Mouse (Mus musculus) lung, postnatal 10 days (tissue): ENCODE measurements around the gene Wwox.
A peak's percentile ranks its signal among the peaks of the same experiment; 100 is the strongest.
"Not testable (repeated sequence)": the region's sequence is repeated elsewhere in the genome, so short reads cannot be mapped to it uniquely, and the experiment has no call there.

ENCODE experiments used
- DNase-seq: peaks from one replicate; pipeline ENCODE4 v3.0.0; 2021

The Wwox gene

DNA sequence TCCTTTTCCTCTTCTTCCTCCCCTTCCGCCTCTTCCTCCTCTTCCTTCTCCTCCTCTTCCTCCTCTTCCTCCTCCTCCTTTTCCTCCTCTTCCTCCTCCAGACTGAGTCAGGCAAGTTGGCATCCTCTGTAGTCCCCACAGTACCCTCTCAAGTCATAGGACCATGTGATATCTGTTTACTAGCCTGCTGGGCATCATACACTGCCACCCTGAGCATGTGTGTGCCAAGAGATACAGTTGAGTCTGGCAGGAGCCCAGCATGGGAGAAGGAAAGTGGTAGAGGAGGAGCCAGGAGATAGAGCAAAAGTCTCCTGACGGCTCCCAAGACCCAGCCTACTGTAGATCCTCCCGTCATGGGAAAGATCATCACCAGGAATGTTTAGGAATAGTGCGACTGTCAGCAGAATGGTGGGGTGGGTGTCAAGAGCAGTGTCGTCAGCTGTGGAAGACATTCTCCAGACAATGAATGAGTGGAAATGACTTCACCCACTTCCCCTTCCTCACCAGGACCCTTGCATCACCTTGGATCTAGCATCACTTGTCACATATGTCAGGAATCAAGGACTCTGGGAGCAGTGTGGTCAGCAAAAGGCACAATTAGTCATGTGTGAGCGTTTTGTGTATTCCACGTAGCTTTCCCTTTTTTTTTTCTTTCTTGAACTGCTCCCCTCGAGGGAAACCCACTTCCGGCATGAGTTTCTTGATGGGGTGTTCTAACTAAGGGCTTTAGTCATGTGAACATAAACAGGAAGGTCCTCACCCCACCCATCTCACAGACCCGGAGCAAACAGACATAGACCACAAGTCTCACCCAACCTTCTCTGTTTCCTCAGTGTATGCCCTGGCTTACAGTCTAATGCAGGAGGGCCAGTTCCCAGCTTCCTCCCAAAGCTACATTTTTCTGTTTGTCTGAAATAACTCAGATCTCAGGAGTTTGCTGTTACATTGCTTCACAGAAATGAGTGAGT, 375.6 kb downstream of the Wwox start:
- peak; percentile 60 for DNase-seq

DNA sequence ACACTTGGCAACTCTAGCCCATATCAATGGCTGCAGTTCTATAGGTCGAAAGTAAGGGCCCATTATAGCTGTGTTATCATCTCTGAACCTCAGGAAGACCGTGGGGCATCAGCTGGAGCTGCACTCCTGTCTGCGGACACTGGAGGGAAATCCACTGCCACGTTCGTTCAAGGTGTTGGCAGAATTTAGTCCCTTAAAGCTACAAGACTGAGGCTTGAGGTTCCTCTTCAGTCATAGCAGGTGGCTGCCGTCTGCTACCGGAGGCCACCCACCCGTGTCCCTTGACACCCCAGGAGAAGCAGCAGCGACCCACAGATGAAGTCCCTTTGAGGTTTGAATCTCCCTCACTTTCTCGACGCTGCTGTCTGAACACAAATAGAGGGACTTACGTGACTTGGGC, 376.9 kb downstream of the Wwox start:
- DNase-seq: no peak

DNA sequence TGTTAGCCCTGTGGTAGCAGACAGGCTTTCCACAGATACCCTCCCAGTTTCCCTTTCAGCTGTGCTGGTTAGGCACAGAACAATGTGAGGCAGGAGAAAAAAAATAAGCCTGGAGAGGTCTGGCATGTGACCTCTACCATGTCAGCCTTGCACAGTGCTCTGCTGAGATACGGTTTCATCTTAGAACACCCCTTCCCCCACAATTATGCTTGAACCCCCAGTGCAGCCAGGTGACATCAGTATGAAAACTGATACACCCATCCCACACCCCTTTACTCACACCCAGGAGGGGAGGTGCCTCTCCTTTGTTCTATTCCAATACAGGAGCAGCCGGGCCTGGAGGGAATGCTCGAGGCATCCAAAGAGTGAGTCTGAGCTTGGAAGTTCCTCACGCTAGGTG, 377.5 kb downstream of the Wwox start:
- DNase-seq: no peak

DNA sequence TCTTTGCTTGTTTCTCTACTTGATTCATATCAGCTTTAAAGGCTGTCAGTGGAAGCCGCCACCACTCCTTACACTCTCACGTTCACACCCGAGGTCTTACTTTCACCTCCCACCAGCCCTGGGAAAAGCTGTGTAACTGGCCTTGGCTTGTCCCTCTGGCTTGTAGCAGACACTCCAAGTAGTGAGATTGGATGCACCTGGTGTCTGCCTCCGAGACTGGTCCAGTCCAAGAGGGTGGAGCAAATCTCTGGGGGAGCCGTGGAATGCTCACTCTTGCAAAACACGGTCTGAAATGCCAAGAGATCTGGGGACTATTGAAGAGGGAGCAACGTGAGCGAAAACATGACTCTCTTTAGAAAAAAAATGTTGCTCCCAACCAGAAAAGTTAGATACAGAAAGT, 382.1 kb downstream of the Wwox start:
- peak; percentile 74 for DNase-seq

DNA sequence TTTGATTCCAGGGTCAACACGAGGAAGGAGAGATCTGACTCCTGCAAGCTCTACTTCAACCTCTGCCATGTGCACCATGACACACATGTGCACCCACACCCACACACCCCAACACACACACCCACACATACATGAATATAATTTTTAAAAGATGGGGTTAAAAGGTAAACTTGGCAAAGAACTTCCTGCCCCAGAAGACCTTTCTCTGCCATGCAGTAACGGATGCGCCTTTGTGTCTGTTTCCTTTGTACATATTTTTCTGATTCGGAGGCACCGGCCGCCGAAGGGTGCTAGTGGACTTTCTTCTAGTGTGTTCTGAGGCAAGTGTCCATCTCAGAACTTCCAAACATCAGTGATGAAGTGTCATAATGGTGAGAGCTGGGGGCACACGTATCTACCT, 386.0 kb downstream of the Wwox start:
- no peak for DNase-seq

DNA sequence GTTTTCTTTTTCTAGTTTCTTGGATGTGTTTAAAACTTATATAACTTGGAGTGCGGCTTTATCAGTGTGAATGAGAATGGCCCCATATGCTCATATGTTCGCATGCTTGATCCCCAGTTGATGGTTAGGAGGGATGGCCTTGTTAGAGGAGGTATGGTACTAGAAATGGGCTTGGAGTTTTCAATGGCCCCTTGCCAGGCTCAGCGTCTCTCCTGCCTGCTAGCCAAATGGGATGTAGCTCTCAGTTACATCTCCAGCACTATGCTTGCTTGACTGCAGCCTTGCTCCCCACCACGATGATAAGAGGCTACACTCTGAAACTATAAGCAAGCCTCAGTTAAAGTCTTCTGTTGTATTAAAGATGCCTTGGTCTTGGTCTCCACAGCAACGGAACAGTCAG, 387.5 kb downstream of the Wwox start:
- DNase-seq: no peak

DNA sequence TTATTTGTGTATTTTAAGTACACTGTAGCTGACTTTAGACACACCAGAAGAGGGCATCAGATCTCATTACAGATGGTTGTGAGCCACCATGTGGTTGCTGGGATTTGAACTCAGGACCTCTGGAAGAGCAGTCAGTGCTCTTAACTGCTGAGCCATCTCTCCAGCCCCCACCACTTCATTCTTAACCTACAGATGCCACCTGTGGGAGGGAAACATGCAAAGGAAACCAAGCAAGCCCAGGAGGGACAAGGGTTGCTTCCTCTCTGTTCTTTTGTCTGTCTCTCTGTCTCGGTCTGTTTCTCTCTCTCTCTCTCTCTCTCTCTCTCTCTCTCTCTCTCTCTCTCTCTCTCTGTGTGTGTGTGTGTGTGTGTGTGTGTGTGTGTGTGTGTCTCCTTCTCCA, 388.4 kb downstream of the Wwox start:
- not testable (repeated sequence) for DNase-seq

DNA sequence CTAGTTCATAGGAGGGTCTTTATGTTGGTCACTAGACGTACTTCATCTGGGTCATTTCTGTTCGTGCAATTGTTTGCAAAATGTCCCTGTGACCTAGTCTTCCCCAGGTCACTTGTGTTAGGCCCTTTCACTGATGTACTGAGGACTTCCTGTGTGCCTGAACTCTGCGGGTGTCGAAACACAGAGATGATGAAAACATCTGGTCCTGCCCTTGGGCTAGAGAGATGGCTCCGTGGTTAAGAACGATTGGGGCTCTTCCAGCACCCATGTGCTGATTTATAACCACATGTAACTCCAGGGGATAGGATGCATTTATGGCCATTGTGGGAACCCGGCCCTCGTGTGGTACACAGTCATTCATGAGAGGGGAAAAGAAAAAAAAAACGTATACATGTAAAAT, 392.1 kb downstream of the Wwox start:
- no peak for DNase-seq

DNA sequence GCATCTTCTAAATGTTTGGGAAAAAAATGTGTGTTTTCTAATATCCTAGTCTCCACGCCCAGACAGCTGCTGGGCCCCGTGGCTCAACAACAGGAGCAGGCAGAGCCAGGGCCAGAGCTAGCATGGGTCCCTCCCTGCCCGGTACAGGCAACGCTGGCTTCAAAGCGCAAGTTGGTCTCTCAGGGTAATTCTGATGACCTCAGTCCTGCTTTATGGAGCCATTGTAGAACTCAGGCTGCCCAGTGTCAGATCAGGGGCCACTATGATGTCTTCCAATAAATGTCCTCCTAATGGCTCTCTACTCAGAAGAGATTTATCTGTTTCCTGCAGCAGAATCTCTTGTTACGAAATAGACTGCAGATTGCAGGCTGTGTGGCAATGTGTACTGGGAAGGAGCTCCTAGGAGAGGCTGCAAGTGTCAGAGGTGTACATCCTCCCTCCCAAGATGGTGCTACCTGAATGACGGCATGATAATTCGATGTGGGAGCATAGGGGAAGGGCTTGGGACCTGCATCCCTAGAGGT, 392.9 kb downstream of the Wwox start:
- DNase-seq: no peak

DNA sequence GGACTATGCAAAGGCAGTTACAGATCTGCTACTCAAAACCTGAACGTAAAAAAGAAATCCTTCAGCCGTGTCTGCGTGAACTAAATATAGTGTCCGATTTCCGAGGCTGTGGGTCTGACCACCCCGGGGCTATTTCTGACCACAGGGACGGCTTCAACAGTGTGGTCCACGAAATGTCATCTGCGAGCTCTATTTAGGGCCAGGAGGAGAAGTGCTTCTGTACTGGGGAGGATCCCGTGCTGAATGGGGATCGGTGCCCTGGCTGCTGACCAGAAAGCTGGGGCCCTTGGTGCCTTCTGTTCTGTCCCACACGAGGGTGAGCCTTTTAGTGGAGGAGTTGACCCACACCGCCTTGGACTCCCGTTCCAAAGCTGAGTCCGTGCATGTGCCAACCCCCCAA, 395.3 kb downstream of the Wwox start:
- no peak for DNase-seq

DNA sequence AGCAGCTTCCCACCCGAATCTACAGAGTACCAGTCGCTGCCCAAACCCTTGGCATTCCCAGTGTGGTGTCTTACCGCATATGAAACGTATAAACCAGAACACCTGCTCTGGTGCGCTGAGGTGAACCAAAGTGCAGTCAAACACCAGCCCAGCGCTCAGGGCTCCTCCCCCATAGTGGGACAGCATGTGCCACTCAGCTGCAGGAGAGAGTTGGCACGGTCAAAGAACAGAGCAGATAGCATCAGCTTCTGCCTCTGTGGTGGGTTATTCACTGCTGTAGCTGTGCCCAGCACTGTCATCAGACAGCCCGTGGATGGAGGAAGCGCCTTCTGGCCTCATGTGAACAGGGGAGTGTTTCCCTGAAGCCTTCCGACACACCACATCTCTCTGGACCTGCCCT, 400.5 kb downstream of the Wwox start:
- DNase-seq: no peak

DNA sequence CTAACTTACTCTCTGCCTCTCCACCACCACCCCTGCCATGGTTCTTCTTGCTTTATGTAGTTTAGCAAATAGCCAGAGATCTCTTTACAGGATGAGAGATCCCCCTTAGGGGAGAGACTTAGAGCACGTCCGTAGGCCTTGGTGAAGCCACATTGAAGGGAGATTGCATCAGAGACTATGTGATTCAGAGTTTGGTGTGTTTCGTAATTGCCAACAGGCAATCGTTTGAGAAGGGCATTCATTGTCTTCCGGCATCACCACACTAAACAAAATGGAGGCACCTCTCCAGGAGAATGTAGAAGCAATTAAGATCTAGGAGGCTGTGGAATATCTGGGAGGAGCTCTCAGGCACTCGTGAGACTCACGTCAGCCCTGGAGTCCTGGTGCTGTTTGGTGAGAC, 408.2 kb downstream of the Wwox start:
- DNase-seq: no peak

DNA sequence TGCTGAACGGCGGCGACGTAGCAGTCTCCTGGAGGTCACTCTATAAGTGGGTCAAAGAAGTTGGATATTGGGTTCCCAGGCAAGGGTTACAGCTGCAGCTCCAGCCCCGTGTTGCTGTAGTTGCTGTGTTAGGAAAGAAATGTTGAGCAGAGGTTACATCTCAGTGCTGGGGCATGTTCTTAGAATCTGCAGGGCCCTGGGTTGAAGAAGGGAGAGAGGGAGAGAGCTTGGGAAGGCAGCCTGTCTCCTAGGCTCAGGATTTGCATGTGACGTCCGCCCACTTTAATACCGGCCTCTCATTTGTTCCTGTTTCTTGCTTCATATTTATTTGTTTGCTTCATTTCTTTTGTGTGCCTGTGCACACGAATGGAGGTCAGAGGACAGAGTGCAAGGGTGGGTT, 410.0 kb downstream of the Wwox start:
- no peak for DNase-seq

DNA sequence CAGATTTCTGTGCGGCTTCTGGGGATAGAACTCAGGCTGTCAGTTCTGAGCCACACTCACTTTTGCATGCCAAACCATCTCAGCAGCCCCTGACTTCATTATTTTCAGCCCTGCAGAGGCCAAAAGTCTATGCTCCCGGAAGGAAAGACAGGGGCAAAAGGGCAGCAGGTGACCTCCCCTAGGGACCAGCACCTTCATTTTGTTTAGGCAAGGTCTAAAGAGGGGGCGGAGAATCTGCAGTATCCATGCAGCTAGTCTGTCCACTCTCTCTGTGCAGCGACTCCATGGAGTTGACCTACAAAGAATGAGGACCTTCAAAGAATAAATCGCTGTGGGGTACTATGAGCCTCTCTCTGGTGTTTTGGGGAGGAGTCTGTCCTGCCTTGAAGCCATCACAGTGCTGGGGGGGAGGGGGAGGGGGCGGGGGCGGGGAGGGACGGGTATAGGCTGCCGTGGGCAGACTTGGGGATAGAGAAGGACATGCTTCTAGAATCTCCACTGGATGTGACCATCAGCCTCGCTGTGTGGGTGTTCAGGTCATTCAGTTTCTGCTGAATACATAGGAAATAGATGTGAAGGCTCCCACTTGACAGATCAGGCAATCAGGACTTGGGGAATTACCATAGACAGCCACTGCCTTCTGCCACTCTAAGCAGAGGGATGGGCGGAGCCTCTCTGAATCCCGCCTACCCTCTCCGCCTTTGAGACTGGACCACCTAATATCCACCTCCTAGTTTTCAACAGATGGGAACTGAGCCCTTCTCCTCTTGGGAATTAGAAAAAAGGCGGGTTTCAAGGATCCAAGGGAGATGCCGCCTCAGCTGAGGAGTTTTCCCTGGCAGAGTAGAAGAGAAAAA, 410.8 kb downstream of the Wwox start:
- DNase-seq: no peak

DNA sequence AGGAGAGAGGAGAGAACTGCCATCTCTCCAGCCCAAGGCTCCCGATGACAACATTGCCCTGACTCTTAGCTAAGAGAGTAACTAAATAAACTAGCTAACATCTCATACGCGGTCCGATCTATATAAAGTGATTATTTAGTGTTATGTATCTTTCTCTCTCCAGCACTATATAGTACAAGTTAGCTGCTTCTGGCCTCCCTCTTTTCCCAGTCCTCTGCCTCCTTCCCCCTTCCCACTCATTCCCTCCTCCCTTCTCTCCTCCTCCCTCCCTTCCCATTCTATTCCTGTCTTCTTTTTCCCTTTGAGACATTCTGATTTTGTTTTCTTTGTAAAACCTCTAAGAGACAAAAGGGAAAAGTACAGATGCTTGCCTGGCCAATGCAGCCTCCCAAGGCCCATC, 414.3 kb downstream of the Wwox start:
- no peak for DNase-seq

DNA sequence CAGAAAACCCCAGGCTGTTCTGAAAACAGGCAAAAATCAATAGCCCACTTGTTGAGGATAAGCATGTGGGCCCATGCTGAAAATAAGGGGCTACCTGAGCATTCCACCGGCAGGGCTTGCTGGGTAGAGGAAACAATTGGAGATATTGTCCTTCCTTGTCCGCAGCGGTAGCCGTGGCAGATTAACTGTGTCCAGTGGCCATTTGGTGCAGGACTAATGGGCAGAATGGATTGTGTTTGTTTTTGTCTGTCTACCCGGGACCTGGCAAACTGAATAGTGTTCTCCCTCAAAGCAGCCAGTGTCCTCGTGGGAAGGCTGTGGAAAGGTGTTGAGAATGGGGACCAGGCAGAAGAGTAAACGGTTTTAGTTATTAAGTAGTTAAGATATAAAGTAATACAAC, 416.4 kb downstream of the Wwox start:
- DNase-seq: no peak

DNA sequence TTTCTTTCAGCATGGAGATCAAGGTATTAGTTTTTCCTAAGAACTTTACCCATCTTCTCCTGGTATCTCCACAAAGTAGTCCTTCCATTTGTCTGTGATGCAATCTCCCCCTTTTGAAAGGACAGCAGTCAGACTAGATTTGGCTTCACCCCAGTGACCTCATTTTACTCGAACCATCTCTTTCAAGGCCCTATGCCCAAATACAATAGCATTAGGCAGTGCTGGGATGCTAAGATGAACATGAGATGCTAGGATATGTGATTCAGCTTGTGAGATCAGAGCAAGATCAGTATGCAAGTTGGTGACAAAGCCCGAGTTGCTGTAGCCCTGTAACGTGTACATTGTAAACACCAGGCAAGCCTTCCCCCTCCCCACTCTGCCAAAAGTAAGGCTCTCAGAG, 426.5 kb downstream of the Wwox start:
- DNase-seq: no peak

DNA sequence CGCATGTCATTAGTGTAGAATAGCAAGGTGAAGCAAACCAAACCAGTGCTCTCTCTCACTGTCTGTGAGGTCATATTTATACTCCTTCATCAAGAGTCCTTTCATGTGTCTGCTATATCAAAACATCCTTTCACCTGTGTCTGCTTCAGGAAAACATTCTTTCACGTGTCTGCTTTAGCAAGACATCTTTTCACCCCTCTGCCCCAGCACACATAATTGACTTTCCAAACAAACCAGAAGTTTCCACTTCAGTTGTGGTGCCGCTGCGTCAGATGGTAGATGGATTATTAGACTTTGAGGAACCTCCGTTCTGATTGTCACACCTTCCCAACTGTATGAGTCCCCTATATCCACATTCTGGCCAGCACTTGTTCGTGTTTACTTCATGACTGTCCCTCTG, 429.9 kb downstream of the Wwox start:
- no peak for DNase-seq

DNA sequence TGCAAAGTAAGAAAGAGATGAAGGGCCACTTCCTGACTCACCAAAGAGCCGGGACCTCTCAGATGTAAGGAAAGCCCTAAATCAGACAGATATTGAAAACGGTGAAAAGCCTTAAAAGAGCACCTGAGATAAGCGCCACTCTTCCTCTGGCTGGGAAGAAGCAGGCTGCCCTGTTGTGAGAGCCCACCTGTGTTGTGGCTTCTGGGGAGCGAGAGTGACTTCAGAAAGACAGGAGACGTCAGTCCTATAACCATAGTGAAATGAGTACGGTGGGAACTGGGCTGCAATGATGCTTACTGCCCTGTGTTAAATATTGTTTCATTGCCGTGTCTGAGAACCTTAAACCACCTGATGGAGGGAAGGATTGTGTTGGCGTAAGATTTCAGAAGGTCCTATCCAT, 431.0 kb downstream of the Wwox start:
- no peak for DNase-seq

DNA sequence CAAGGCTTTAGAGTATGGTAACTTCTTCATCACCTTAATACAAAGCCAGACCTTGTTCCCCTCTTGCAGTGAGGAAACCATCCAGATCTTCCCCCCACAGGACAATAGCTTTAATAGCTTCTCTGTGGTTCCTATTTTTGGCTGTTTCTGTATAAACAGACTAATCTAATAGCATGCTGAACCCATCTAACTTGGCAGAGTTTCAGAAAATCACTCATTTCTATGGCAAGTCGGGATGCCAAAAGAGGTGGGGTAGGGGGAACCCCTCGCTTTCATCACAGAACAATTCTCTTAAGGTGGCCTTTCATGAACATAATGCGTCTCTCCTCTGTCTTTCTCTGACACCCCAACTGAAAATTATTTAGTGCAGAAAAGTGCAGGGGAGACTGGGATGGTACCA, 433.0 kb downstream of the Wwox start:
- DNase-seq: peak; percentile 45

DNA sequence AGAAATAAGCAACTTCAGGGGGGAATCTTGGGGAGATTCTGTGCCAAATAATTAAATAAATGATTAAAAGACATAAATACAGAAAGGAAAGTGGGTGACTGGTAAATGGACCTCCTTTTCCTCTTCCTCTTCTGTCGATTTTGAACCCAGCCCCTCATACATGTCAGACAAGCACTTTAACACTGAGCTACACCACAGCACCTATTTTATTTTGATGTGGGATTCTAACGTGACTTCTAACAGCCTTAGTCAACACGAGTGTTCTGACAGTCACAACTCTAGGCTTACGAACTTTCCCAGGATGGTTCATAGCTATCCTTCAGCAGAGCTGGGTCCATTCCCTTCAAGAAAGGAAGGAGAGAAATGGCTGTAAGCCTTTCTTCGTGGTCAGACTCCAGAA, 435.7 kb downstream of the Wwox start:
- DNase-seq: no peak

DNA sequence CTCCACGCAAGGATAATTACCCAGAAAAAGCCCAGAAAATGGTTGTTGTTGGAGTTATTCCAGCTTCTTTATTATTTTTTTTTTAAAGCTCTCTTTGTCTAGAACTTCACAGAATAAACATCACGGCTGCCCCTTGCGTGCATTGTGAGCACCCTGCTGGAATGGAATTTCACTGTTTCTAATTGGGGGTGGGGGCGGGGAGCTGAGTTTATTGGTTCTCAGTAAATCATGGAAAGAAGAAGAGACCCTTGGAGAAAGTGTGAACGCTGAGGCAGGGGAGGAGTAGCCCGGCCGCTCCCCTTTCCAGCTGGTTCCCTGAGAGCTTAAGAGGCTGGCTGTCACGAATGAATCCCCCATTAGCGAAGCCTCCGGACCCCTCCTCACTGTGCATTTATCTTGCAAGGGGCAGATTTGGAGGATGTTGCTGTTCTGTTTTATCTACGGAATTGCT, 436.7 kb downstream of the Wwox start:
- no peak for DNase-seq

DNA sequence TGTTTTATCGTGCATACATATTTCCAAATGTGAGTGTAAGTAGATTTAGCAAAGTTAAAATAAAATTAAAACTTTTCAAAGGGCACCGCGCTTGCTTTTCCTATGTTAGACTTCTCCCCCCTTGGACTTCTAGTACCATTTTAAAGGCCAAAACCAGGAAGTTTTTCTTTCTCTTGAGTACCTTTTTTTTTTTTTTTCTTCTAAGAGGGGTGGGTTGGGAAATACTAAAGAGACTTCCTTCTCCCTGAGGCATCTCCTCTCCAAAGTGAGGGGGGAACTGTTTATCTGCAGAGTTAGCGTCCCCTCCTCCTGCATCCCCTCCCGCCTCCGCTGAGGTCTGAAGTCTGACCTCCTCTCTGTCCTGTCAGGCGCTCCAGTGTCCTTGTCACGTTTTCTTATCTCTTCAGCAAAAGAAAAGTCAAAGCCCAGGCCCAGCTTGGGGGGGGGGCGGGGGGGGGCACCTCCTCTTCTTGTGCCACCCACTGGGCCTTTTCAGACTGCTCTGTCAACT, 437.3 kb downstream of the Wwox start:
- no peak for DNase-seq

DNA sequence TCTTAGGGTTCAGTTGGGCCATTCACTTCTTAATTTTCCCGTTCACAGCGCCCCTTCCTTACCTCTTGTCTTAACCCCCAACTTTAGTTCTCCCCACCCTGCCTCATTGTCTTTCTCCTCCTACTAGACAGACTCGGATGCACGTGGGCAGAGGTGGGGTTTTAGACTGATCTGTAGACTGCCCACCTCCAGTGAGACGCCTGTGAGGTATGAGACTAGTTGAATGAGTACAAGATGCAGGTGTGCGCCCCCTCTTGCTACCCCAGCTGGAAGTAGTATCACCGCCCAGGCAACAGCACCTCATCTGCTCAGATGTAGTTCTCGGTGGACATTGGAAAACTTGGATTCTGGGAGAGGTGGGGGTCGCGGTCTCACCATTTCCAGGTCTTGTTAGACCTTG, 437.8 kb downstream of the Wwox start:
- DNase-seq: no peak
